ENCODE assay signal across 10 mouse cellular contexts in the genomic region with DNA sequence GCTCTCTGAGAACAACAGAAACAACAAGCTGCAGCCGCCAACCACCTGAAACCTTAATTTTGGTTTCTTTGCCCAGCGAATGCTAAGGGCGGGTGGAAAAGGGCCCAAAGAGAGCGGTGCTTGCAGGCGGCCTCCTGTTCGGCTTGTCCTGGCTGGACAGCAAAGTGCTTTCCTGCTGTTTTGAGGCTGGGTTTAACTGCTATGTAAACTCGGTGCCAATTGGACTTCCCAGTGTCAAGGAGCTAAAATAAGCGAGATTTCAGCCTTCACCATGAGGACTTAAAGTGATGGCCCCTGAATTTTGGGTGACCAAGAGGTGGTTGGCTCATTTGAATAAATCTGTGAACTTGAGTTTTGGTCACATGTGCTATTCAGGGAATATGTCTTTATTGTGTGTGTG.
DNase-seq lines count a peak whose midpoint lies in the region; ATAC-seq lines count a peak whose summit lies in the region.
"Had no signal": no experiment of that assay in that cellular context is flagged by ENCODE, and none has a peak within 500 bp of the region (broad histone marks: within the 10 kb centered on the region; RNA-seq: fewer than 3 reads in every experiment).

No protein-coding gene starts in this region.

- H3K9ac ChIP-seq in kidney, embryonic 16.5 days (replicated peaks; ENCODE audit: low read length): no peak overlapping the region
- H3K9ac ChIP-seq in forebrain, embryonic 11.5 days (ENCODE audit: low read length): no peak overlapping the region
- H3K9ac ChIP-seq in neural tube, embryonic 15.5 days (replicated peaks): no peak overlapping the region

- no peak overlapping the region for H3K27ac ChIP-seq in kidney, embryonic 16.5 days (ENCODE audit: low read length)
- H3K27ac ChIP-seq in forebrain, embryonic 11.5 days (ENCODE audit: low read depth, low read length): no peak overlapping the region
- peak overlapping the region; percentile 57; the same call in 1 of the 2 replicates for H3K27ac ChIP-seq in limb, embryonic 10.5 days
- H3K27ac ChIP-seq in neural tube, embryonic 15.5 days (replicated peaks): no peak overlapping the region

- intact Hi-C loops in left cerebral cortex, postnatal 36 days (cut with DNase I): no loop called here

- H3K36me3 ChIP-seq in kidney, embryonic 16.5 days (ENCODE audit: insufficient read depth, low read length): no peaks in the 10 kb centered on the region
- H3K36me3 ChIP-seq in forebrain, embryonic 11.5 days (ENCODE audit: control insufficient read depth, insufficient read depth, low read length): no peaks in the 10 kb centered on the region
- no peaks in the 10 kb centered on the region for H3K36me3 ChIP-seq in limb, embryonic 10.5 days
- H3K36me3 ChIP-seq in neural tube, embryonic 15.5 days: no peaks in the 10 kb centered on the region

- H3K9me3 ChIP-seq in kidney, embryonic 16.5 days (ENCODE audit: low read length): no peaks in the 10 kb centered on the region
- no peaks in the 10 kb centered on the region for H3K9me3 ChIP-seq in forebrain, embryonic 11.5 days (ENCODE audit: control insufficient read depth, low read length)
- no peaks in the 10 kb centered on the region for H3K9me3 ChIP-seq in limb, embryonic 10.5 days (replicated peaks)
- H3K9me3 ChIP-seq in neural tube, embryonic 15.5 days (replicated peaks): no peaks in the 10 kb centered on the region

- H3K4me3 ChIP-seq in kidney, embryonic 16.5 days (ENCODE audit: low read length): no peak overlapping the region
- H3K4me3 ChIP-seq in forebrain, embryonic 11.5 days (ENCODE audit: low read depth, low read length): no peak overlapping the region
- H3K4me3 ChIP-seq in limb, embryonic 10.5 days: peak overlapping the region; percentile 74; the same call in 1 of the 2 replicates
- H3K4me3 ChIP-seq in neural tube, embryonic 15.5 days (replicated peaks): no peak overlapping the region

- 58% methylated on average over 8 of the region's 8 CpGs for WGBS in kidney, embryonic 16.5 days
- WGBS in forebrain, embryonic 11.5 days: 18% methylated on average over 8 of the region's 8 CpGs
- 32% methylated on average over 8 of the region's 8 CpGs for WGBS in limb, embryonic 10.5 days
- WGBS in neural tube, embryonic 15.5 days: 41% methylated on average over 8 of the region's 8 CpGs

- no peak for DNase-seq in kidney, postnatal 25 days
- no peak for DNase-seq in forebrain, embryonic 11.5 days (ENCODE audit: low spot score)
- no peak for DNase-seq in limb, embryonic 10.5 days (ENCODE audit: low spot score)
- no peak for DNase-seq in layer of hippocampus, postnatal 36 days
- no peak for DNase-seq in left cerebral cortex, postnatal 36 days (ENCODE audit: low spot score in 2 of 2)
- DNase-seq in layer of hippocampus, postnatal 14 days (ENCODE audit: low spot score in 2 of 2): no peak
- DNase-seq: gastrocnemius, postnatal 14 days; kidney, adult 9 months had no signal

- H3K27me3 ChIP-seq in kidney, embryonic 16.5 days (ENCODE audit: insufficient read depth, low read length): no peaks in the 10 kb centered on the region
- peaks cover 3% of the 10 kb centered on the region; the same call in 1 of the 2 replicates for H3K27me3 ChIP-seq in forebrain, embryonic 11.5 days (ENCODE audit: control insufficient read depth, insufficient read depth, low read length)
- H3K27me3 ChIP-seq in limb, embryonic 10.5 days (ENCODE audit: low read depth, poor library complexity, severe bottlenecking): no peaks in the 10 kb centered on the region
- peaks cover 8% of the 10 kb centered on the region for H3K27me3 ChIP-seq in neural tube, embryonic 15.5 days (replicated peaks)

- H3K4me2 ChIP-seq in kidney, embryonic 16.5 days (replicated peaks; ENCODE audit: low read depth, low read length): peak overlapping the region; percentile 90; the same call in 1 of the 2 replicates
- H3K4me2 ChIP-seq in forebrain, embryonic 11.5 days (ENCODE audit: low read depth, low read length, severe bottlenecking): peak overlapping the region; percentile 31; the same call in 1 of the 2 replicates
- peak overlapping the region; percentile 77 for H3K4me2 ChIP-seq in neural tube, embryonic 15.5 days

- H3K4me1 ChIP-seq in kidney, embryonic 16.5 days (ENCODE audit: insufficient read depth, low read length): peaks cover 60% of the 10 kb centered on the region
- H3K4me1 ChIP-seq in forebrain, embryonic 11.5 days (replicated peaks; ENCODE audit: control insufficient read depth, insufficient read depth, low read length): peaks cover 38% of the 10 kb centered on the region
- H3K4me1 ChIP-seq in limb, embryonic 10.5 days: peaks cover 90% of the 10 kb centered on the region
- H3K4me1 ChIP-seq in neural tube, embryonic 15.5 days: peaks cover 84% of the 10 kb centered on the region

- ATAC-seq in kidney, embryonic 16.5 days (ENCODE audit: low FRiP score, low TSS enrichment): no peak
- ATAC-seq in forebrain, embryonic 11.5 days (replicated peaks; ENCODE audit: low FRiP score): no peak
- no peak for ATAC-seq in neural tube, embryonic 15.5 days (ENCODE audit: low FRiP score)

Comparison
In these comparisons a context has a peak if more than half of its experiments do, and no peak if none do; other contexts are left out.
1. H3K4me2 ChIP-seq: peak in every context shown above with its lines; median percentile 90 in kidney, embryonic 16.5 days; 77 in neural tube, embryonic 15.5 days; 31 in forebrain, embryonic 11.5 days.